Mouse (Mus musculus) hindbrain, embryonic 14.5 days (tissue): Measurements from ENCODE around the gene Ramp1. TPM values are rescaled to one million over a fixed set of nuclear protein-coding genes. Genes with fewer than 3 reads are reported as not detected.

Source experiments
- ATAC-seq: fragments of 200-750 bp; cut with Nextera tagmentation; 2 replicates; pipeline ENCODE4 v1.8.0; 2017; ENCODE audit warnings: moderate number of reproducible peaks, mild to moderate bottlenecking, moderate TSS enrichment, moderate library complexity; ENCODE audit not compliant: low FRiP score
- DNase-seq: peaks from one replicate; pipeline ENCODE4 v3.0.0-alpha.2; 2015; ENCODE audit warnings: low spot score
- H3K27ac ChIP-seq: fragments of 300-500 bp; sonication (generic); 2 replicates; pipeline ENCODE4 v1.5.1; 2014; ENCODE audit warnings: mild to moderate bottlenecking, moderate library complexity
- H3K27me3 ChIP-seq: fragments of 300-500 bp; sonication (generic); 2 replicates; pipeline ENCODE4 v1.6.1; 2014; ENCODE audit warnings: mild to moderate bottlenecking, low read length, mixed read lengths; ENCODE audit not compliant: control insufficient read depth, insufficient read depth
- H3K36me3 ChIP-seq: fragments of 300-500 bp; sonication (generic); replicated peaks from 2 replicates; pipeline ENCODE4 v1.6.1; 2014; ENCODE audit not compliant: control insufficient read depth, insufficient read depth
- H3K4me1 ChIP-seq: fragments of 300-500 bp; sonication (generic); replicated peaks from 2 replicates; pipeline ENCODE4 v1.6.1; 2014; ENCODE audit warnings: antibody characterized with exemption, low read length, mixed read lengths; ENCODE audit not compliant: control insufficient read depth, insufficient read depth
- H3K4me2 ChIP-seq: fragments of 300-500 bp; sonication (generic); replicated peaks from 2 replicates; pipeline ENCODE4 v1.6.1; 2014; ENCODE audit warnings: mild to moderate bottlenecking, moderate library complexity
- H3K4me3 ChIP-seq: fragments of 300-500 bp; sonication (generic); replicated peaks from 2 replicates; pipeline ENCODE4 v1.5.1; 2014; ENCODE audit warnings: mild to moderate bottlenecking, low read length
- H3K9ac ChIP-seq: fragments of 300-500 bp; sonication (generic); 2 replicates; pipeline ENCODE4 v1.6.1; 2014
- H3K9me3 ChIP-seq: fragments of 300-500 bp; sonication (generic); 2 replicates; pipeline ENCODE4 v1.6.1; 2016; ENCODE audit warnings: low read length; ENCODE audit not compliant: control insufficient read depth
- WGBS: fragments of 180-500 bp; shearing (Covaris S2); extraction: QIAGEN DNeasy Blood & Tissue Kit; methylation state at CpG from one replicate; pipeline ENCODE4 v1.1.7; 2014; 5-methylcytosine and 5-hydroxymethylcytosine counted together
- polyA plus RNA-seq: library from polyadenylated mRNA; unstranded; fragments of >200 nt; fragmentation: Nextera tagmentation; extraction: Ambion mirVana; gene quantifications from 2 replicates; pipeline ENCODE4 v1.2.1, GENCODE M21; 2014

Ramp1 gene
- polyA plus RNA-seq, 1 experiment from 2014 or later, result 12.5 TPM

DNA sequence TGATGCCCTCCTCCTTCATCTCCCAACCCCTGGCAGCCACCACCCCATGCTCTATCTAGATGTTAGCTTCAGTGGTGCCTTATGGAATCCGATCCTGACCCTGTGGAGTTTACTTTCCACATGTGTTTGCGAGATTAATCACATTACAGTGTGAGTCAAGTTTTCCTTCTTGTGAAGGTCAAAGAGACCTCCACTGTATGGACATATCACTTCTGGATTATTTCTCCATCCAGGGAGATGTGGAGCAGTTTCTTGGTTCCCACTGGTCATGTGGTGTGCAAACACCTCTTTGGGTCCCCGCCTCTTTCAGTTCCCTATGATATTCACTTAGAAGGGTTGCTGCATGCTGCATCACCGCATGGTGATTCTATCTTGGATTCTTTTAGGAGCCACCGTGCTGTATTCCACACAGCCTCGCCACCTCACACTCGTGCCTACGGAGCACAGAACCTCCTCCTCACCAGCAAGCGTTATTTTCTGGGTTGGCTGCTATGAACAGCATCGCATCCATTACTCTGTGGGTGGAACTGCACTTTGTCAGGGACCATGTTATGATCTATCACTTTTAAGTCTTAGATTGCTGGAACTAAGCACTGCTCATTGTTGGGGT lies 9.3 kb downstream of the Ramp1 start:
- no peak overlapping the region for H3K4me2 ChIP-seq
- H3K36me3 ChIP-seq, result no peaks in the 10 kb centered on the region
- H3K9ac ChIP-seq, result no peak overlapping the region
- ATAC-seq (no peak), DNase-seq (no peak)
- no peaks in the 10 kb centered on the region for H3K9me3 ChIP-seq
- no peaks in the 10 kb centered on the region for H3K4me1 ChIP-seq
- H3K4me3 ChIP-seq, result no peak overlapping the region
- H3K27ac ChIP-seq, result no peak overlapping the region
- 94% methylated on average over 10 of the region's 10 CpGs for WGBS
- no peaks in the 10 kb centered on the region for H3K27me3 ChIP-seq

DNA sequence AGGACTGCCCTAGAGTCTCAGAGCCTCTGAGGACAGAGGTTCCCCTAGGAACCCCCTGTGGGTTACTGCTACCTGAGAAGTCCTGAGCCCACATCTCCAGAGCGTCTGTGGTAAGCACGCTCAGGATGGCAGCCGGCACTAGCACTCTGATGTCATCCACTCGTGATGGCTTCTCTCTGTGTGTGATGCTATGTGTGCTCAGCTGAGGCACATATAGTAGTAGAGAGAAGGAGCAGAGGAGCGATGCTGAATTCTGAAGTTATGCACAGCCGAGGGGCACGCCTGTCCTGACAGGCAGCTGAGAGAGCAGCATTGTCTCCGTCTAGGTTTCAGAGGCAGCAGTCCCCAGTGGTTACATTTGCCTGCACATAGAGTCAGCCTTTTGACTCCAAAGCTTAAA lies 12.6 kb downstream of the Ramp1 start:
- DNase-seq (no peak), ATAC-seq (no peak)
- H3K4me2 ChIP-seq, result no peak overlapping the region
- no peaks in the 10 kb centered on the region for H3K4me1 ChIP-seq
- no peaks in the 10 kb centered on the region for H3K36me3 ChIP-seq
- 76% methylated on average over 8 of the region's 8 CpGs for WGBS
- H3K27me3 ChIP-seq, result no peaks in the 10 kb centered on the region
- no peak overlapping the region for H3K4me3 ChIP-seq
- no peak overlapping the region for H3K27ac ChIP-seq
- no peaks in the 10 kb centered on the region for H3K9me3 ChIP-seq
- H3K9ac ChIP-seq, result no peak overlapping the region

DNA sequence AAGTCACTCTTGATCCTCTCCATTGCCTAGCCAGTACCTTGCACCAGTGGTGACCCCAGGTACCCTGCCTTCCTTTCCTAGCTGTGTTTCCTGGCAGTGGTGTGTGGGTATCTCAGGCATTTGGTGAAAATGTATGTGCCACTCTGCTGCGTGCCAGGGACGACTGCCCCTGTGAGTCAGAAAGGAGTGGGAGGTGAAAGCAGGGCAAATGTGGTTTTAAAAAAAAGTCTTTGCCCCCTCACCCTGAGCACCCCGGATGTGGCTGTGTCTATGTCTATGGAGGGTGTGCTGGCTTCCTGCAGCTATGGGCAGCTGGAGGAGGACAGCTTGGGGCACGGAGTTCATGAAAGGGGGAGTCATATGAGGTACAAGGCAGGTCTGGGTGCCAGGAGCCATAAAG lies 13.6 kb downstream of the Ramp1 start:
- no peak overlapping the region for H3K27ac ChIP-seq
- H3K4me2 ChIP-seq, result no peak overlapping the region
- WGBS, result 85% methylated on average over 4 of the region's 4 CpGs
- H3K9me3 ChIP-seq, result no peaks in the 10 kb centered on the region
- H3K36me3 ChIP-seq, result no peaks in the 10 kb centered on the region
- no peaks in the 10 kb centered on the region for H3K4me1 ChIP-seq
- no peaks in the 10 kb centered on the region for H3K27me3 ChIP-seq
- no peak for ATAC-seq
- no peak for DNase-seq
- no peak overlapping the region for H3K4me3 ChIP-seq
- no peak overlapping the region for H3K9ac ChIP-seq

DNA sequence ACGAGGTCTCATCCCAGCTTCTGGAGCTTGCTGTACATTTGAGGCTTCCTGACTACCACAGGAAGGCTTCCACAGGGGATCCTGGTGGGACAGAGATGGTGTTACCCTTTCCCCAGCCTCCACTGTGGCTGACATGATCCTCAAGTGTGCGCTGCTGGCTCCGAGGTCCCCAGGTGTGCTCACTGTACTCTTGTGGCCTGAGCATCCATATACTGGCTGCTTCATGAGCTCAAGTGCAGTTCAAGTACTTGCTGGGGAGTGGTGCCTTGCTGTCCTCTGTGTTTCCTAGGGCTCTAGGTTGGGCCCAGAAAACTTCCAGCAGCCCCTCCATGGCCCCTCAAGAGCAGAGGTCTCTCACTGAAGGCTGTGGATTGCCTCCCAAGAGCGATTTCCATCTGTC lies 14.1 kb downstream of the Ramp1 start:
- no peak overlapping the region for H3K27ac ChIP-seq
- no peak overlapping the region for H3K4me3 ChIP-seq
- no peaks in the 10 kb centered on the region for H3K27me3 ChIP-seq
- H3K36me3 ChIP-seq, result no peaks in the 10 kb centered on the region
- DNase-seq (no peak), ATAC-seq (no peak)
- H3K9me3 ChIP-seq, result no peaks in the 10 kb centered on the region
- 89% methylated on average over 4 of the region's 4 CpGs for WGBS
- H3K4me2 ChIP-seq, result no peak overlapping the region
- H3K4me1 ChIP-seq, result no peaks in the 10 kb centered on the region
- H3K9ac ChIP-seq, result no peak overlapping the region

DNA sequence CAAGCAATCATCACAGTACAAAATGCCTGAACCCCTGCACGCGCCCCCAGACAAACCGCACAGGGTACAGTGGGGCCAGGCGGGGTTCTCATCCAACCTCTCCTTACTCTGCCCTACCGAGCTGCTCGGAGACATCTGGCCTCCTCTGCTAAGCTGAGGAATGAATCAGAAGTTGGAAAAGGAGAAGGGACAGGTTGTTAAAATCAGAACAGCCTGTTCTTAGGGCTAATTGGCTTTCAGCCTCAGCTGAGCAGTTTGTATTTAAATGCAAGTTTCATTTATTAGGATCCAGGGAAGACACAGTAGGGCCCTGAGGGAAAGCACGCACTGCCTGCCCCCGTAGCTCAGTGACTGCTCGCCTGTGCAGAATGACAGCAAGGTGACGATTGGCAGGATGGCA lies 20.2 kb downstream of the Ramp1 start:
- no peaks in the 10 kb centered on the region for H3K27me3 ChIP-seq
- WGBS, result 79% methylated on average over 10 of the region's 10 CpGs
- no peak for DNase-seq
- no peaks in the 10 kb centered on the region for H3K36me3 ChIP-seq
- H3K9ac ChIP-seq, result no peak overlapping the region
- H3K27ac ChIP-seq, result no peak overlapping the region
- no peak for ATAC-seq
- 0 out of 2 replicates have a peak, but pooled peaks cover 3% of the 10 kb centered on the region for H3K4me1 ChIP-seq
- no peak overlapping the region for H3K4me2 ChIP-seq
- H3K4me3 ChIP-seq, result no peak overlapping the region
- no peaks in the 10 kb centered on the region for H3K9me3 ChIP-seq

DNA sequence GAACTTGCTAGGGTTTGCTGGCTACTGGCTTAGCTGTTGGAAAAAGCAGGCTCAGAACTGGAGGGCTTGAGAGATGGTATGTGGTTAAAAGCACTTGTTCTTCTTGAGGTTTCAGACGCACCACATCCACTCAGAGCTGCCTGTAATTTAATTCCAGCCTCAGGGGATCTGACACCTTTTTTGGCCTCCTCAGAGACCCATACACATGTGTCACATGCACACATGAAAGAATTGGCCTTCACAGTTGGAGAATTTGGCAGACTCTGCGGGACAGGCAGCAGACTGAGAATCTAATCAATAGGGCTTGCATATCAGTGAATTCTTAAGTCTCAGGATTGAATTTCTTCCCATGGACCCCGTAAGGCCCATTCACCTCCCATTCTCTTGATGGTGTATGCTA lies 21.5 kb downstream of the Ramp1 start:
- Histone ChIP-seq H3K4me1 (0 out of 2 replicates have a peak, but pooled peaks cover 3% of the 10 kb centered on the region), H3K4me3 (no peak overlapping the region), H3K9ac (no peak overlapping the region), H3K36me3 (no peaks in the 10 kb centered on the region), H3K27ac (no peak overlapping the region), H3K9me3 (no peaks in the 10 kb centered on the region), H3K27me3 (no peaks in the 10 kb centered on the region), H3K4me2 (no peak overlapping the region)
- ATAC-seq, result no peak
- WGBS, result 38% methylated on average over 3 of the region's 3 CpGs
- no peak for DNase-seq

DNA sequence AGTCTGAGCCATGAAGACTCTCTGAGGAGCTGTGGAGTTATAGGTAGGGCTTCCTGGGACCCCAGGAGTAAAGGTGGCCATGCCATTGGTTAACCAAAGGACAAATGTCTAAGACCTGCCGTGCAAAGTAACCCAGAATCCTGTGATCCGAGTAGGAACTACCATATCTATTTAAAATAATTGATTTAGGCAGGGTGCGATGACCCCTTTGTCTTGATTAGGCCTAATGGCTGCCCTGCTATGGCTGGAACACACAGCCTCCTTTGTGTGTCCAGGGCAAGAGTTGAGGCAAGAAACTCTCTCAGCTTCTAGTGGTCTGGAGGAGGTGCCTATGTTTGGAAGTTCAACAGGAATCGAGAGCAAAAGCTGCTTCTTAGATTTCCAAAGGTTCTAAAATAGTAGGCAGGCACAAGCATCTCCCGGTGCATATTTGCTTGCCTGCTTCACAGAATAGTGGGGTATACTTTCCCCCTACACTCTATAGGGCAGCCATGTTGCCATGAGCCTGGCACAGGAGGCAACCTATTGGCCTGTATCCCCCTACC lies 24.7 kb downstream of the Ramp1 start:
- WGBS, result 80% methylated on average over 5 of the region's 5 CpGs
- Histone ChIP-seq H3K9me3 (no peaks in the 10 kb centered on the region), H3K36me3 (no peaks in the 10 kb centered on the region), H3K27ac (no peak overlapping the region), H3K9ac (no peak overlapping the region), H3K4me3 (no peak overlapping the region), H3K4me1 (peaks cover 8% of the 10 kb centered on the region; the same call in 1 of the 2 replicates), H3K27me3 (no peaks in the 10 kb centered on the region), H3K4me2 (no peak overlapping the region)
- DNase-seq, result no peak
- ATAC-seq, result no peak

DNA sequence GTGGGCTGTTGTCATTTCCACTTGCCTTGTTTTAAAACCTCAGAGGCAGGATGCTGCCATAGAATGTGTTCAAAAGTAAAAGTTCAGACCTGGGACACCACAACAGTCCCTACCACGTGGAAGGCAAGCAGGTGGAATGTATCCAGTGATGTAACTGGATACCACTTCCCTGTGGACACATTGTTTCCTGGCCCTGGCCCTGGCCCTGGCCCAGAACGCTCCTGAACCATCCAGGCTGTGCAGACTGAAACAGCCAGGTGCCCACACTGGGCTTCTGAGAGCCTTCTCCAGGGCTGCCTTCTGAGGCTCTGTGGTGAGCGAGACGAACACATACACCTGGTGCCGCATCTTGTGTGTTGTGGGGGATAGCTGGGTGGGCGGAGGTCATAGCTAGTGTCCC lies 26.0 kb downstream of the Ramp1 start:
- Histone ChIP-seq H3K4me2 (no peak overlapping the region), H3K9me3 (no peaks in the 10 kb centered on the region), H3K4me1 (peaks cover 11% of the 10 kb centered on the region; the same call in 1 of the 2 replicates), H3K27me3 (no peaks in the 10 kb centered on the region), H3K27ac (no peak overlapping the region), H3K9ac (no peak overlapping the region), H3K4me3 (no peak overlapping the region), H3K36me3 (no peaks in the 10 kb centered on the region)
- WGBS, result 85% methylated on average over 6 of the region's 6 CpGs
- DNase-seq (no peak), ATAC-seq (no peak)

DNA sequence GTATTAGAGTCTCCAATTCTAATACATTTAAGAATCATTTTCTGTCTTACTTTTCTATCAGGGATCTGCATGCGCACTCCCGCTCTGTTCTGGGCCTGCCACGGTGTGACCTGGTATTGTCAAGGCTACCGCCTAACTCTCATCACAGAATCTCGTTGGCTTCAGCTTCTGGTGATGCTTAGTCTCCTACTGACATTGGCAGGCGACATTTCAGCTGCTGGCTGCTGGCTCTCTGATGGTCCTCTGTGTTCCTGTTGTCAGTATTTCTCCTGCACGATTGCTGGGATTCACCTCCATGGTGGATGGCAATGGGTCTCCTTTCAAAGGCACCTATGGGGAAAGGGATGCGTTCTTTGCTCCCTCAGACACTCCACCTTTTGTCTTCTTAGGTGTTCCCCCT lies 26.7 kb downstream of the Ramp1 start:
- ATAC-seq, result no peak
- Histone ChIP-seq H3K4me3 (no peak overlapping the region), H3K36me3 (no peaks in the 10 kb centered on the region), H3K27ac (no peak overlapping the region), H3K9ac (no peak overlapping the region), H3K9me3 (no peaks in the 10 kb centered on the region), H3K4me2 (no peak overlapping the region), H3K4me1 (peaks cover 8% of the 10 kb centered on the region; the same call in 1 of the 2 replicates), H3K27me3 (no peaks in the 10 kb centered on the region)
- 79% methylated on average over 8 of the region's 8 CpGs for WGBS
- DNase-seq, result no peak

DNA sequence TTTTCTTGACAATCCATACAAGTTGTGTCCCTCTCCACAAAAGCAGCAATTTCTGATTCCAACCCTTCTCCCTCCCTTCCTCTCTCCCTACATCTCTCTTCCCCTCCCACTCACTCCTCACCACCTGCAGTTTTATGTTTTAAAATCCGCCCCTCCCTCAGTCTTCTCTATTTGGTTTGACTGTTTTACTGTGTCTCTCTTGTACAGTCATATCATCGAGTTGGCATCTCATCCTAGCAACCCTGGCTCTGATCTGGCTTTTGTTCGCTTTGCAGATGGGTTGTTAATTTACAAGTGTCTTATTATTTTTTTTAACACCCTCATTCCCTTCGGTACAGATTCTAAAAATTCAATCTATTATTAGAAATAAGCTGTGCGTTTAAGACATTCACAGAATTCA lies 27.3 kb downstream of the Ramp1 start:
- 75% methylated on average over 5 of the region's 5 CpGs for WGBS
- no peak for ATAC-seq

More for the DNA sequence above, 27.3 kb downstream of the Ramp1 start:
- DNase-seq, result no peak
- peaks cover 10% of the 10 kb centered on the region; the same call in 1 of the 2 replicates for H3K4me1 ChIP-seq
- H3K9ac ChIP-seq, result no peak overlapping the region
- no peaks in the 10 kb centered on the region for H3K9me3 ChIP-seq
- no peaks in the 10 kb centered on the region for H3K27me3 ChIP-seq
- H3K4me3 ChIP-seq, result no peak overlapping the region
- H3K36me3 ChIP-seq, result no peaks in the 10 kb centered on the region
- no peak overlapping the region for H3K27ac ChIP-seq
- H3K4me2 ChIP-seq, result no peak overlapping the region
